Mouse (Mus musculus): ENCODE results near the gene Nup188.

- TF ChIP-seq CTCF (IDR thresholded peaks at IDR 0.05; ENCODE audit: borderline replicate concordance, insufficient read depth, low read length) (no peak), POLR2A (IDR thresholded peaks at IDR 0.05; ENCODE audit: low read depth, low read length) (no peak)
Observed at GRCm38 (mm10) chr2:30250166-30251128, 35.8 kb upstream of the Nup188 start.

Measured in embryonic fibroblast, embryonic 13.5 days (primary cell).